Mouse (Mus musculus) ES-E14 (cell line): Measurements from ENCODE around the gene Nav1.

Experiments
- CHD2 ChIP-seq: IDR thresholded peaks from 2 replicates; pipeline ENCODE4 v1.6.1; 2014; ENCODE audit warnings: mild to moderate bottlenecking, low read depth, low read length, inconsistent platforms
- HCFC1 ChIP-seq: IDR thresholded peaks from 2 replicates; pipeline ENCODE4 v1.6.1; 2012; ENCODE audit warnings: low read length, inconsistent platforms, borderline replicate concordance; ENCODE audit not compliant: insufficient read depth
- MAFK ChIP-seq: IDR thresholded peaks from 2 replicates; pipeline ENCODE4 v1.6.1; 2014; ENCODE audit warnings: mild to moderate bottlenecking, low read depth, low read length, inconsistent platforms; ENCODE audit not compliant: insufficient read depth
- ZC3H11A ChIP-seq: IDR thresholded peaks from 2 replicates; pipeline ENCODE4 v1.6.1; 2012; ENCODE audit warnings: low read depth, mild to moderate bottlenecking, inconsistent platforms, low read length, borderline replicate concordance
- ZNF384 ChIP-seq: IDR thresholded peaks from 2 replicates; pipeline ENCODE4 v1.6.1; 2012; ENCODE audit warnings: low read depth, low read length, inconsistent platforms

GRCm38 (mm10) chr1:135619130-135619529, 12.0 kb upstream of the Nav1 start:
- TF ChIP-seq ZNF384 (no peak), ZC3H11A (no peak), MAFK (no peak), CHD2 (no peak), HCFC1 (no peak)
